Mouse (Mus musculus) stomach, postnatal 0 days (tissue): ENCODE measurements at regions not wholly inside any gene's neighbourhood (a gene's known extent, or its start where the extent isn't known, plus 50 kb on each side); places are given as distances from the start of the nearest gene placed in this dataset.

Experiments used
- CTCF ChIP-seq: IDR thresholded peaks from 2 replicates; pipeline ENCODE4 v1.5.1; 2016; ENCODE audit warnings: antibody characterized with exemption, low read depth, mild to moderate bottlenecking, moderate library complexity
- EP300 ChIP-seq: optimal IDR thresholded peaks from 2 replicates; pipeline ENCODE3; 2016; ENCODE audit warnings: antibody characterized with exemption

GRCm38 (mm10) chr3:38227121-38227520, 257.5 kb downstream of the Ankrd50 start:
- TF ChIP-seq EP300 (no peak), CTCF (no peak)
